Mouse (Mus musculus) forebrain, postnatal 0 days (tissue): Measurements from ENCODE around the gene Lingo1. TPM values are rescaled to one million over a fixed set of nuclear protein-coding genes. Genes with fewer than 3 reads are reported as not detected.

ENCODE experiments used
- ATAC-seq: fragments of 200-750 bp; cut with Nextera tagmentation; 2 replicates; pipeline ENCODE4 v1.8.0; 2017; ENCODE audit warnings: mild to moderate bottlenecking, moderate library complexity
- DNase-seq: peaks from one replicate; pipeline ENCODE4 v3.0.0-alpha.2; 2015
- H3K27ac ChIP-seq: fragments of 300-500 bp; sonication (generic); 2 replicates; pipeline ENCODE4 v1.5.1; 2014; ENCODE audit warnings: low read depth, mild to moderate bottlenecking, antibody characterized with exemption, low read length, moderate library complexity, mixed read lengths
- H3K27me3 ChIP-seq: fragments of 300-500 bp; sonication (generic); 2 replicates; pipeline ENCODE4 v1.6.1; 2014; ENCODE audit warnings: mild to moderate bottlenecking, low read length, mixed read lengths; ENCODE audit not compliant: insufficient read depth
- H3K36me3 ChIP-seq: fragments of 300-500 bp; sonication (generic); 2 replicates; pipeline ENCODE4 v1.6.1; 2014; ENCODE audit warnings: mild to moderate bottlenecking, moderate library complexity; ENCODE audit not compliant: insufficient read depth
- H3K4me1 ChIP-seq: fragments of 300-500 bp; sonication (generic); 2 replicates; pipeline ENCODE4 v1.6.1; 2014; ENCODE audit warnings: antibody characterized with exemption; ENCODE audit not compliant: insufficient read depth
- H3K4me2 ChIP-seq: fragments of 300-500 bp; sonication (generic); 2 replicates; pipeline ENCODE4 v1.6.1; 2014; ENCODE audit warnings: low read depth, mild to moderate bottlenecking, moderate library complexity
- H3K4me3 ChIP-seq: fragments of 300-500 bp; sonication (generic); 2 replicates; pipeline ENCODE4 v1.5.1; 2014; ENCODE audit warnings: low read depth, low read length, mixed read lengths
- H3K9ac ChIP-seq: fragments of 300-500 bp; sonication (generic); 2 replicates; pipeline ENCODE4 v1.6.1; 2014; ENCODE audit warnings: mild to moderate bottlenecking
- H3K9me3 ChIP-seq: fragments of 300-500 bp; sonication (generic); 2 replicates; pipeline ENCODE4 v1.6.1; 2016; ENCODE audit warnings: low read length
- CTCF ChIP-seq: sonication (generic); IDR thresholded peaks from 2 replicates; pipeline ENCODE4 v1.5.1; 2016; ENCODE audit warnings: antibody characterized with exemption, control low read depth, low read depth
- WGBS: fragments of 180-500 bp; shearing (Covaris S2); extraction: QIAGEN DNeasy Blood & Tissue Kit; methylation state at CpG from one replicate; pipeline ENCODE4 v1.1.7; 2014; 5-methylcytosine and 5-hydroxymethylcytosine counted together
- polyA plus RNA-seq: library from polyadenylated mRNA; unstranded; fragments of >200 nt; fragmentation: Nextera tagmentation; extraction: Ambion mirVana; gene quantifications from 2 replicates; pipeline ENCODE4 v1.2.1, GENCODE M21; 2015
- total RNA-seq: library from RNA; depleted of rRNA; stranded (reverse); fragments of >200 nt; gene quantifications from 2 replicates; pipeline ENCODE4 v1.2.3, GENCODE M21; 2014

Gene Lingo1
- total and polyA plus RNA-seq, 2 experiments from 2014 or later = 103 to 114 TPM

DNA sequence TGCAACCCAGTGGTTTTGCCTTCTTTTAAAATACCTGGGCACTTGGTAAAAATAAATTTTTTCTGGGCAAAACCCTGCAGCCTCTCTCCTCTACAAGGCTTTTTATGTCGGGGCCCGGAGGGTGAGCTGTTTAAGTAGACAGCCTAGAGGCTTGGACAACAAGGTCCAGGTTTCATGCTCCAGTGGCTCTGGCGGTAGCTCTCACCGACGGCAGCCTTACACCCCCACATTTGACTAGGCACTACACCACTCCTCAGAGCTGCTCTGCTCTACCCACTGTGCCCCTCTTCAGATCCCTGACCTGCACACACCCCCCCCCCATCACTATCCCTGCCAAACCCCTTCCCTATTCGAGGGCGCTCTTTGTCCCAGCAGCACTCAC, 212.2 kb downstream of the Lingo1 start:
- Histone ChIP-seq H3K4me3 (no peak overlapping the region), H3K9ac (no peak overlapping the region), H3K27ac (no peak overlapping the region), H3K4me1 (no peaks in the 10 kb centered on the region), H3K27me3 (no peaks in the 10 kb centered on the region), H3K36me3 (no peaks in the 10 kb centered on the region), H3K4me2 (no peak overlapping the region), H3K9me3 (no peaks in the 10 kb centered on the region)
- TF ChIP-seq CTCF = no peak
- 38% methylated on average over 7 of the region's 7 CpGs for WGBS
- ATAC-seq (no peak), DNase-seq (no peak)

DNA sequence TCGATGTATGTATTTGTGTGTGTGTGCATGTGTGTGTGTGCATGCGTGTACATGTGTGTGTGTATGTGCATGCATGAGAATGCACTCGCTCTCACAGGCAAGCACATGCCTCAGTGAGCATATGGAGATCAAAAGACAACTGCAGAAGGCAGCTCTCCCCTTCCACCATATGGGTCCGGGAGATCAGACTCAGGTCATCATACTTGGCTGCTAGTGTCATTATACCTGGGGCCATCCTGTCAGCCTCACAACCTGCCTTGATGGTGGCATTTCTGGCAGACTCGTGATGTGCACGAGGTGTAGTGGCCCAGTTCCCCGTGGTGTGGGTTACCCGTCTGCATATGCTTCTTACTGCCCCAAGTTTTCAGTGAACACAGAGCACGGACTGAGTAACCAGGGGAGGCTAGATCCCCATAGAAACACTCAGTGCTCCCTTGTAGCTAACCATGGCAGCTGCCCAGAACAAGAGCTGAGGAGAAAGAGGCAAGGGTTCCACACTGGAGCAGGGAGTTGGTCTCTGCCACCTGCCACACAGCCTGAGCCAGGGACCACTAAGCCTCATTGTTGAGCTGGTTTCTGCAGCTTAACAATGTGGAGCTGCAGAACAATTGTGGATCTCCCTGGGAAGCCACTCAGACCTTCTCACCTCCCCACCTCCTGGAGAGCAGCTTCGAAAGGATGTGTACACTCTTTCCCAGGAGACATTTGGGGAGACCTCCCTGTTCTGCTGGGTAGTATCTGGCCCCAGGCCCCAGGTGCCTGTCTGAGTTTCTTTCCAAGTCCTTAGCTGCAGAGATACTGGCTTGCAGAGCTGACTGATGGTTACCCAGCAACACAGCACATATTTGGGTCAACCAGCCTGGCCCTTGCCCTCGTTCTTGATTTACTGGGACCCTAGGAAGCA, 212.9 kb downstream of the Lingo1 start:
- no peak for TF ChIP-seq CTCF
- 45% methylated on average over 11 of the region's 11 CpGs for WGBS
- Histone ChIP-seq H3K27ac (no peak overlapping the region), H3K4me3 (no peak overlapping the region), H3K36me3 (no peaks in the 10 kb centered on the region), H3K4me2 (no peak overlapping the region), H3K9ac (no peak overlapping the region), H3K27me3 (no peaks in the 10 kb centered on the region), H3K9me3 (no peaks in the 10 kb centered on the region), H3K4me1 (no peaks in the 10 kb centered on the region)
- peak; percentile 81 for ATAC-seq
- DNase-seq = peak; percentile 51

DNA sequence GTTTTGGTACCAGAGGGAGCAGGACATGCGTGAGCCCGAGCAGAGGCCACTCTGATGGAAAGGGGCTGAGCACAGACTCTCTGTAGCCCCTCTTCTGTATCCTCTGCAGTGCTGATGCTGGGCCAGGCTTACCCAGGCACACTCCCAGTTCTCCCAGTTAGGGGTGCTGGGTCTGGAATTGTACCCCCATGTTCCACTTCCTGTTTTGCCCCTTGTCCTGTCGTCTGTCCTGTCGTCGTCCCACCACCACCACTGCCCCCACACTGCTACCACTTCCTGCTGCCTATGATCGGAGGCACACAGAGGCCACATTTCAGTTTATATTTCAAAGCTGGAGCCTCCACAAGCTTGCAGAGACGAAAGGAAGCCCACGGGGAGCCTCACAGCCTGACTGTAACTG, 213.6 kb downstream of the Lingo1 start:
- Histone ChIP-seq H3K9me3 (no peaks in the 10 kb centered on the region), H3K36me3 (no peaks in the 10 kb centered on the region), H3K27ac (no peak overlapping the region), H3K9ac (no peak overlapping the region), H3K27me3 (no peaks in the 10 kb centered on the region), H3K4me1 (no peaks in the 10 kb centered on the region), H3K4me2 (no peak overlapping the region), H3K4me3 (no peak overlapping the region)
- TF ChIP-seq CTCF = no peak
- WGBS = 69% methylated on average over 8 of the region's 8 CpGs
- DNase-seq = no peak
- no peak for ATAC-seq

DNA sequence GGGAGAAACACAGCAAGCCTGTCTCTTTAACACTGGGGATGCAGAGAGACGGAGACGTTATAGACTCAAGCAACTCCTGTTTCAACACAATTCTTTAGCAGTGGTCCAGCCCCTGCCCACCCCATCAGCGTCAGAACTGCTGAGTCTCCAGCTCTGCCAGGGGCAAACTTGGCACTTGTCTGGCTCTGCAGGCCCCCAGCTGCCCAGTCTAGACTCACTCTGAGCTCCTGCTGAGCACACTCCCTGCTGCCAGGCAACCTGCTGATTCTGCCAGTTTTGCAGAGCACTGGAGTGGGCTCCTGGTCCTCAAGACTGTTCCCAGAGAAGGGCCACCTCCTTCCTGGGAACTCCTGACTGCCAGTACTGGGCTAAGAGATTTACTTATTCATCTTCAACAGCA, 214.6 kb downstream of the Lingo1 start:
- Histone ChIP-seq H3K9ac (no peak overlapping the region), H3K9me3 (no peaks in the 10 kb centered on the region), H3K27me3 (no peaks in the 10 kb centered on the region), H3K4me2 (no peak overlapping the region), H3K27ac (no peak overlapping the region), H3K36me3 (no peaks in the 10 kb centered on the region), H3K4me1 (no peaks in the 10 kb centered on the region), H3K4me3 (no peak overlapping the region)
- no peak for TF ChIP-seq CTCF
- DNase-seq (peak; percentile 61), ATAC-seq (peak; percentile 69)
- 19% methylated on average over 3 of the region's 3 CpGs for WGBS

DNA sequence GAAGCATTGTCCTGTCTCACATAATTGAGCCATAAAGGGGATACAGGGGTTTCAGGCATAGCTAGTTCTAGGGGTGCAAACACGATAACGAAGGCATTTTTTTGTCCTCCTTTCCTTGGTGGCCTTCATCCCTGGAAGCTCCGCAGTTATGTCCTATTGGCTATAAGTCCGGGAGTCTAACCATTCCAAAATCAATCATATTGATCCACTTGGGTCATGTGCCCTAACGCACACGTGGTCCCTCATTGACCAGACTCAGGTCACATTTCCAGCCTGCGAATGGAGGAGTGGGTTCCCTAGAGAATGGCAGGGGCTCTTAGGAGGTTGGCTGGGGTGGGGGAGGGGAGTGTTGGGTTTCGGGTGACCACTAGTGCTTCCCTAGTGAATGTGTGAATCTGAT, 215.3 kb downstream of the Lingo1 start:
- ATAC-seq (no peak), DNase-seq (no peak)
- Histone ChIP-seq H3K27me3 (no peaks in the 10 kb centered on the region), H3K4me3 (no peak overlapping the region), H3K36me3 (no peaks in the 10 kb centered on the region), H3K4me2 (no peak overlapping the region), H3K9ac (no peak overlapping the region), H3K4me1 (no peaks in the 10 kb centered on the region), H3K27ac (no peak overlapping the region), H3K9me3 (no peaks in the 10 kb centered on the region)
- no peak for TF ChIP-seq CTCF
- WGBS = 70% methylated on average over 8 of the region's 8 CpGs

DNA sequence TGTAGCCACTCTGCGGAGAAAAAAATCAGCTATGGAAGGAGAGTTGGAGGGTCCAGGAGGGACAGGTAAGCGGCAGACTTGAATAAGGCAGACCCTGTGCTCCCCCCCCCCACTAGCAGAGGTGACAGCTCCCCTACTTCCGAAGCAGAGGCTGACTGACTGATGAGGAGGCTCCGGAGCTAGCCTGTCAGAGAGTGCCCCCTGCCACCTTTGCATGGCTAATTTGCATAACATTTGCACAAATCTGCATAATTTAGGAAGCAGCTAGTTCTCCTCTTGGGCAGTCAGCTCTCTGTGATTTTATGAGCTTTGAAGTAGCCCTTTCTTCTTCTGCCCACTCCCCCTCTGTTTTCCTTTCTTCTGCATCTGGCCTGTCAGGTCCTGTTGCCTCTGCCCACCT, 216.2 kb downstream of the Lingo1 start:
- Histone ChIP-seq H3K9ac (no peak overlapping the region), H3K27ac (no peak overlapping the region), H3K4me1 (no peaks in the 10 kb centered on the region), H3K27me3 (no peaks in the 10 kb centered on the region), H3K9me3 (no peaks in the 10 kb centered on the region), H3K36me3 (no peaks in the 10 kb centered on the region), H3K4me3 (no peak overlapping the region), H3K4me2 (no peak overlapping the region)
- no peak for ATAC-seq
- 32% methylated on average over 4 of the region's 4 CpGs for whole genome bisulfite sequencing
- no peak for DNase-seq
- no peak for TF ChIP-seq CTCF

DNA sequence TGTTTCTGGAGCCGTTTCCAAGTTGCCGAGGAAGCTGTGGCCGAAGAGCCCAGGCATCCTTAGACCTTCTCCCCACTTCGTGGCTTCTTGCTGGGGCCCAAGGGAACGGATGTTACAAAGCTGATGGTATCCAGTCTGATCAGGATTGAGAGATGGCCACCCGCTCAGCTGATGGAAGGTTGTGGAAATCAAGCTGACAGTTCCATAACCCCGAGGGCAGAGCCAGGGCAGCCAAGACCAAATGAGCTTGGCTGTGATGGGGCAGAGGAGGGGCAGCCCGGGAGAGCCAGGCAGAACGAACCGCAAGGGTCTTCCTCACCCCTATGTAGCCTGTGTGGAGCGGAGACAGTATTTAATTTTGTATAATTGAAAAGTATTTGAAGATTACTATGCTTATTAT, 218.9 kb downstream of the Lingo1 start:
- Histone ChIP-seq H3K36me3 (no peaks in the 10 kb centered on the region), H3K27ac (no peak overlapping the region), H3K9ac (no peak overlapping the region), H3K9me3 (no peaks in the 10 kb centered on the region), H3K4me3 (no peak overlapping the region), H3K4me1 (0 out of 2 replicates have a peak, but pooled peaks cover 5% of the 10 kb centered on the region), H3K4me2 (no peak overlapping the region), H3K27me3 (no peaks in the 10 kb centered on the region)
- 71% methylated on average over 11 of the region's 11 CpGs for WGBS
- ATAC-seq (no peak), DNase-seq (no peak)
- TF ChIP-seq CTCF = no peak
